Mouse (Mus musculus) myocyte (in vitro differentiated cells): ENCODE results near the gene Cox10.

Experiments used
- CEBPB ChIP-seq: IDR thresholded peaks from 2 replicates; pipeline ENCODE4 v1.6.1; 2011; ENCODE audit warnings: mild to moderate bottlenecking, moderate library complexity; ENCODE audit not compliant: poor library complexity, insufficient read depth, severe bottlenecking
- E2F4 ChIP-seq: IDR thresholded peaks from one replicate; pipeline ENCODE4 v1.6.1; 2011; ENCODE audit warnings: mild to moderate bottlenecking, control low read depth, moderate library complexity; ENCODE audit not compliant: insufficient read depth
- MAX ChIP-seq: IDR thresholded peaks from one replicate; pipeline ENCODE4 v1.6.1; 2011; ENCODE audit warnings: low read depth, mild to moderate bottlenecking, control low read depth
- MYOD1 ChIP-seq, 3 experiments: IDR thresholded peaks; one replicate each; pipeline ENCODE4 v1.6.1; 2011; ENCODE audit warnings: control low read depth in 2 of 3, low read depth in 2 of 3, mild to moderate bottlenecking in 2 of 3, moderate library complexity in 1 of 3; ENCODE audit not compliant: insufficient read length in 2 of 3, control insufficient read depth in 1 of 3
- POLR2A ChIP-seq: IDR thresholded peaks from one replicate; pipeline ENCODE4 v1.6.1; 2011; ENCODE audit warnings: low read depth, mild to moderate bottlenecking, control low read depth, moderate library complexity; ENCODE audit not compliant: insufficient read length
- POLR2AphosphoS2 ChIP-seq: IDR thresholded peaks from one replicate; pipeline ENCODE4 v1.6.1; 2011; ENCODE audit warnings: low read depth, control low read depth; ENCODE audit not compliant: insufficient read length
- SRF ChIP-seq: IDR thresholded peaks from one replicate; pipeline ENCODE4 v1.6.1; 2011; ENCODE audit warnings: low read depth; ENCODE audit not compliant: control insufficient read depth, insufficient read length
- TCF12 ChIP-seq: IDR thresholded peaks from one replicate; pipeline ENCODE4 v1.6.1; 2011; ENCODE audit warnings: mild to moderate bottlenecking, control low read depth; ENCODE audit not compliant: poor library complexity, insufficient read depth, severe bottlenecking
- USF1 ChIP-seq: IDR thresholded peaks from one replicate; pipeline ENCODE4 v1.6.1; 2011; ENCODE audit warnings: low read depth, mild to moderate bottlenecking, control low read depth, moderate library complexity

DNA sequence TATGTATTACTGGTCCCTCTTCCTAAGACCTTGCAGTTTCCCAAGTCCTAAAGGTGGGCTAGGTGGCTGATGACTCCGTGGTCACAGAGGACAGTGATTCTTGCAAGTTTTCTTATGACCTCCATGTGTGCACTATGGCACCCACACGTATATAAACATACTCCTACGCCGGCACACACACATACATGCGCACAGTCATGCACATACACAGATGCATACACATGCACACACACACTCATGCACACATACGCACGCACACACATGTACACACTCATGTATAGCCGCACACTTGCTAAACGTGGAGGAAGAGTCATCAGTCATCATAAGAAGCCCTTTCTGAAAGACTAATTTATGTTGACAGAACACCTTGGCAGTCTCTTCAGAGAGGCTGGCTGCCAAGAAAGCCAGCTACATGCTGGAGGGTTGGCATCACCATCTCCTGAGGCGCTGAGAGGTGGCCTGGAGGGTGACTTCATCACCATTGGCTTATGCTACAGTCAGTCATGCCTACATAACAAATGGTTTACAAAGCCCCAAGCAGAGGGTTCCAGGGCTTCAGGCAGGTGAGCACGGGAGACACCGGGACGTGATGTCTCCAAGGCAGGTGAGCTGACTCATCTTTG is 135.9 kb downstream of the Cox10 start:
- TF ChIP-seq USF1 (no peak), POLR2A (no peak), POLR2AphosphoS2 (no peak), E2F4 (no peak), CEBPB (no peak), TCF12 (no peak), SRF (no peak), MAX (no peak), MYOD1 (IDR thresholded peaks at IDR 0.05; ENCODE audit: control insufficient read depth in 1 of 3, insufficient read length in 2 of 3, low read depth in 2 of 3) (peak in 1 of 3 experiments; percentile 36)
